Mouse (Mus musculus): ENCODE data around the gene Glis1. TPM values are rescaled to one million over a fixed set of nuclear protein-coding genes. Genes with fewer than 3 reads are reported as not detected.

The Glis1 gene
- polyA plus RNA-seq, 1 experiment from 2014 or later: 6.8 TPM

GRCm38 (mm10) chr4:107422176-107422575 lies 12.2 kb upstream of the Glis1 start:
- H3K27ac ChIP-seq (replicated peaks; ENCODE audit: low read depth, low read length): no peak overlapping the region
- WGBS: 26% methylated on average over 6 of the region's 6 CpGs
- H3K4me3 ChIP-seq (ENCODE audit: low read depth, low read length): no peak overlapping the region
- 0 out of 2 replicates have a peak, but pooled peaks cover 3% of the 10 kb centered on the region for H3K4me1 ChIP-seq (ENCODE audit: control insufficient read depth, insufficient read depth, low read length)
- H3K4me2 ChIP-seq (ENCODE audit: low read depth, severe bottlenecking): no peak overlapping the region
- ATAC-seq (ENCODE audit: insufficient number of reproducible peaks, low FRiP score, low TSS enrichment, low read depth): no peak
- no peaks in the 10 kb centered on the region for H3K9me3 ChIP-seq (ENCODE audit: control insufficient read depth, low read length)
- no peak overlapping the region for H3K9ac ChIP-seq (ENCODE audit: low read length)
- no peaks in the 10 kb centered on the region for H3K27me3 ChIP-seq (ENCODE audit: control insufficient read depth, insufficient read depth, low read length)
- no peaks in the 10 kb centered on the region for H3K36me3 ChIP-seq (ENCODE audit: control insufficient read depth, insufficient read depth, low read length)
- DNase-seq (ENCODE audit: low spot score): peak; percentile 74

- ATAC-seq (ENCODE audit: insufficient number of reproducible peaks, low FRiP score, low TSS enrichment, low read depth) (no peak), DNase-seq (ENCODE audit: low spot score) (no peak)
- Histone ChIP-seq H3K27ac (replicated peaks; ENCODE audit: low read depth, low read length) (no peak overlapping the region), H3K4me1 (ENCODE audit: control insufficient read depth, insufficient read depth, low read length) (0 out of 2 replicates have a peak, but pooled peaks cover 3% of the 10 kb centered on the region), H3K9me3 (ENCODE audit: control insufficient read depth, low read length) (no peaks in the 10 kb centered on the region), H3K9ac (ENCODE audit: low read length) (no peak overlapping the region), H3K4me2 (ENCODE audit: low read depth, severe bottlenecking) (no peak overlapping the region), H3K36me3 (ENCODE audit: control insufficient read depth, insufficient read depth, low read length) (no peaks in the 10 kb centered on the region), H3K4me3 (ENCODE audit: low read depth, low read length) (no peak overlapping the region), H3K27me3 (ENCODE audit: control insufficient read depth, insufficient read depth, low read length) (no peaks in the 10 kb centered on the region)
- 95% methylated on average over 12 of the region's 12 CpGs for WGBS
Observed at GRCm38 (mm10) chr4:107425616-107426015, 8.8 kb upstream of the Glis1 start.

- no peak overlapping the region for H3K27ac ChIP-seq (replicated peaks; ENCODE audit: low read depth, low read length)
- no peaks in the 10 kb centered on the region for H3K9me3 ChIP-seq (ENCODE audit: control insufficient read depth, low read length)
- H3K4me3 ChIP-seq (ENCODE audit: low read depth, low read length): no peak overlapping the region
- ATAC-seq (ENCODE audit: insufficient number of reproducible peaks, low FRiP score, low TSS enrichment, low read depth) (no peak), DNase-seq (ENCODE audit: low spot score) (no peak)
- H3K27me3 ChIP-seq (ENCODE audit: control insufficient read depth, insufficient read depth, low read length): no peaks in the 10 kb centered on the region
- 82% methylated on average over 9 of the region's 9 CpGs for WGBS
- H3K4me2 ChIP-seq (ENCODE audit: low read depth, severe bottlenecking): no peak overlapping the region
- H3K4me1 ChIP-seq (ENCODE audit: control insufficient read depth, insufficient read depth, low read length): 0 out of 2 replicates have a peak, but pooled peaks cover 1% of the 10 kb centered on the region
- no peaks in the 10 kb centered on the region for H3K36me3 ChIP-seq (ENCODE audit: control insufficient read depth, insufficient read depth, low read length)
- H3K9ac ChIP-seq (ENCODE audit: low read length): no peak overlapping the region
Observed at GRCm38 (mm10) chr4:107426631-107427030, 7.8 kb upstream of the Glis1 start.

GRCm38 (mm10) chr4:107432717-107433116 lies 1.7 kb upstream of the Glis1 start:
- 86% methylated on average over 5 of the region's 5 CpGs for WGBS
- no peak for ATAC-seq (ENCODE audit: insufficient number of reproducible peaks, low FRiP score, low TSS enrichment, low read depth)

GRCm38 (mm10) chr4:107433998-107434355 lies 414 bp upstream of the Glis1 start:
- H3K4me3 ChIP-seq (ENCODE audit: low read depth, low read length): peak overlapping the region; percentile 58
- H3K4me2 ChIP-seq (ENCODE audit: low read depth, severe bottlenecking): peak overlapping the region; percentile 98
- 0 out of 2 replicates have a peak, but pooled peaks have one; percentile 1 for ATAC-seq (ENCODE audit: insufficient number of reproducible peaks, low FRiP score, low TSS enrichment, low read depth)
- 4% methylated on average over 15 of the region's 15 CpGs for WGBS
- no peaks in the 10 kb centered on the region for H3K9me3 ChIP-seq (ENCODE audit: control insufficient read depth, low read length)
- DNase-seq (ENCODE audit: low spot score): no peak
- H3K27me3 ChIP-seq (ENCODE audit: control insufficient read depth, insufficient read depth, low read length): peaks cover 39% of the 10 kb centered on the region
- peaks cover 13% of the 10 kb centered on the region for H3K4me1 ChIP-seq (ENCODE audit: control insufficient read depth, insufficient read depth, low read length)
- no peaks in the 10 kb centered on the region for H3K36me3 ChIP-seq (ENCODE audit: control insufficient read depth, insufficient read depth, low read length)
- H3K27ac ChIP-seq (replicated peaks; ENCODE audit: low read depth, low read length): no peak overlapping the region
- peak overlapping the region; percentile 52; the same call in 1 of the 2 replicates for H3K9ac ChIP-seq (ENCODE audit: low read length)

More at GRCm38 (mm10) chr4:107432717-107433116, 1.7 kb upstream of the Glis1 start:
- H3K9ac ChIP-seq (ENCODE audit: low read length): no peak overlapping the region
- DNase-seq (ENCODE audit: low spot score): no peak
- H3K27me3 ChIP-seq (ENCODE audit: control insufficient read depth, insufficient read depth, low read length): peaks cover 36% of the 10 kb centered on the region
- H3K9me3 ChIP-seq (ENCODE audit: control insufficient read depth, low read length): no peaks in the 10 kb centered on the region
- H3K27ac ChIP-seq (replicated peaks; ENCODE audit: low read depth, low read length): no peak overlapping the region
- no peak overlapping the region for H3K4me2 ChIP-seq (ENCODE audit: low read depth, severe bottlenecking)
- H3K4me1 ChIP-seq (ENCODE audit: control insufficient read depth, insufficient read depth, low read length): peaks cover 13% of the 10 kb centered on the region
- no peak overlapping the region for H3K4me3 ChIP-seq (ENCODE audit: low read depth, low read length)
- no peaks in the 10 kb centered on the region for H3K36me3 ChIP-seq (ENCODE audit: control insufficient read depth, insufficient read depth, low read length)

GRCm38 (mm10) chr4:107435238-107435946 lies 1.0 kb downstream of the Glis1 start:
- H3K9ac ChIP-seq (ENCODE audit: low read length): peak overlapping the region; percentile 52
- peak overlapping the region; percentile 98 for H3K4me2 ChIP-seq (ENCODE audit: low read depth, severe bottlenecking)
- peaks cover 16% of the 10 kb centered on the region for H3K4me1 ChIP-seq (ENCODE audit: control insufficient read depth, insufficient read depth, low read length)
- no peak overlapping the region for H3K27ac ChIP-seq (replicated peaks; ENCODE audit: low read depth, low read length)
- H3K4me3 ChIP-seq (ENCODE audit: low read depth, low read length): peak overlapping the region; percentile 58
- ATAC-seq (ENCODE audit: insufficient number of reproducible peaks, low FRiP score, low TSS enrichment, low read depth) (no peak), DNase-seq (ENCODE audit: low spot score) (no peak)
- H3K36me3 ChIP-seq (ENCODE audit: control insufficient read depth, insufficient read depth, low read length): no peaks in the 10 kb centered on the region
- H3K27me3 ChIP-seq (ENCODE audit: control insufficient read depth, insufficient read depth, low read length): peaks cover 39% of the 10 kb centered on the region
- under 1% methylated on average over 47 of the region's 47 CpGs for WGBS
- no peaks in the 10 kb centered on the region for H3K9me3 ChIP-seq (ENCODE audit: control insufficient read depth, low read length)

GRCm38 (mm10) chr4:107436476-107436875 lies 2.1 kb downstream of the Glis1 start:
- DNase-seq (ENCODE audit: low spot score) (no peak), ATAC-seq (ENCODE audit: insufficient number of reproducible peaks, low FRiP score, low TSS enrichment, low read depth) (no peak)
- Histone ChIP-seq H3K9me3 (ENCODE audit: control insufficient read depth, low read length) (no peaks in the 10 kb centered on the region), H3K27ac (replicated peaks; ENCODE audit: low read depth, low read length) (no peak overlapping the region), H3K4me3 (ENCODE audit: low read depth, low read length) (no peak overlapping the region), H3K9ac (ENCODE audit: low read length) (no peak overlapping the region), H3K27me3 (ENCODE audit: control insufficient read depth, insufficient read depth, low read length) (peaks cover 39% of the 10 kb centered on the region), H3K4me1 (ENCODE audit: control insufficient read depth, insufficient read depth, low read length) (peaks cover 19% of the 10 kb centered on the region), H3K4me2 (ENCODE audit: low read depth, severe bottlenecking) (no peak overlapping the region), H3K36me3 (ENCODE audit: control insufficient read depth, insufficient read depth, low read length) (no peaks in the 10 kb centered on the region)
- WGBS: 77% methylated on average over 7 of the region's 7 CpGs

- DNase-seq (ENCODE audit: low spot score) (no peak), ATAC-seq (ENCODE audit: insufficient number of reproducible peaks, low FRiP score, low TSS enrichment, low read depth) (no peak)
- Histone ChIP-seq H3K9me3 (ENCODE audit: control insufficient read depth, low read length) (no peaks in the 10 kb centered on the region), H3K27ac (replicated peaks; ENCODE audit: low read depth, low read length) (no peak overlapping the region), H3K4me1 (ENCODE audit: control insufficient read depth, insufficient read depth, low read length) (peaks cover 34% of the 10 kb centered on the region), H3K4me3 (ENCODE audit: low read depth, low read length) (no peak overlapping the region), H3K36me3 (ENCODE audit: control insufficient read depth, insufficient read depth, low read length) (no peaks in the 10 kb centered on the region), H3K4me2 (ENCODE audit: low read depth, severe bottlenecking) (no peak overlapping the region), H3K9ac (ENCODE audit: low read length) (no peak overlapping the region), H3K27me3 (ENCODE audit: control insufficient read depth, insufficient read depth, low read length) (peaks cover 32% of the 10 kb centered on the region)
- 71% methylated on average over 8 of the region's 8 CpGs for WGBS
Observed at GRCm38 (mm10) chr4:107438741-107439140, 4.3 kb downstream of the Glis1 start.

Measured in limb, embryonic 11.5 days (tissue).